Mouse (Mus musculus) adrenal gland, adult 8-10 months (tissue): ENCODE results near the gene Dtx3. TPM values are rescaled to one million over a fixed set of nuclear protein-coding genes. Genes with fewer than 3 reads are reported as not detected.

ENCODE experiments used
- total RNA-seq, 4 experiments: library from RNA; stranded (reverse); gene quantifications; 2 replicates each; pipeline ENCODE4 v1.2.4; 2022

Dtx3 gene
- total RNA-seq, 4 experiments from 2014 or later = 61.1 to 158 (median 116) TPM

Other genes starting within 250 kb of the Dtx3 start
- gene Ctdsp2, start 217.0 kb downstream of the Dtx3 start, total RNA-seq = 100 to 1,000 TPM; 140 to 170 (median 157) TPM
- 1 to 10 TPM; 1.6 to 2.4 (median 2.0) TPM for gene Avil, start 195.0 kb downstream of the Dtx3 start, total RNA-seq
- 10 to 100 TPM; 67.1 to 71.5 (median 68.1) TPM for gene Tsfm, start 164.9 kb downstream of the Dtx3 start, total RNA-seq
- gene Mettl1, start 154.3 kb downstream of the Dtx3 start, total RNA-seq = 10 to 100 TPM; 19.3 to 33.1 (median 26.4) TPM
- under 1 TPM; 0.12 to 0.66 (median 0.37) TPM for gene Eef1akmt3, start 154.2 kb downstream of the Dtx3 start, total RNA-seq
- gene Cyp27b1, start 147.5 kb downstream of the Dtx3 start, total RNA-seq = under 1 TPM; 0.41 to 0.83 (median 0.53) TPM
- gene March9, start 135.5 kb downstream of the Dtx3 start, total RNA-seq = 10 to 100 TPM in 2 of 4 experiments, 1 to 10 TPM in 2; 8.9 to 11.3 (median 10.3) TPM
- gene Cdk4, start 132.2 kb downstream of the Dtx3 start, total RNA-seq = 100 to 1,000 TPM; 197 to 246 (median 230) TPM
- 100 to 1,000 TPM; 120 to 138 (median 128) TPM for gene Tspan31, start 125.5 kb downstream of the Dtx3 start, total RNA-seq
- 1 to 10 TPM; 3.0 to 7.5 (median 5.5) TPM for gene Agap2, start 120.4 kb downstream of the Dtx3 start, total RNA-seq
- 100 to 1,000 TPM; 139 to 153 (median 150) TPM for gene Os9, start 74.6 kb downstream of the Dtx3 start, total RNA-seq
- gene B4galnt1, start 30.5 kb downstream of the Dtx3 start, total RNA-seq = 10 to 100 TPM in 2 of 4 experiments, 1 to 10 TPM in 2; 8.8 to 13.4 (median 11.1) TPM
- gene Slc26a10, start 15.1 kb downstream of the Dtx3 start, total RNA-seq = 1 to 10 TPM in 1 of 4 experiments, under 1 TPM in 3; 0.21 to 2.3 (median 0.48) TPM
- gene Arhgef25, start 5.6 kb downstream of the Dtx3 start, total RNA-seq = 10 to 100 TPM; 24.8 to 52.1 (median 37.9) TPM
- 10 to 100 TPM; 53.2 to 59.6 (median 57.1) TPM for gene Pip4k2c, start 15.9 kb upstream of the Dtx3 start, total RNA-seq
- 10 to 100 TPM in 3 of 4 experiments, 1 to 10 TPM in 1; 6.8 to 18.6 (median 14.5) TPM for gene Kif5a, start 67.6 kb upstream of the Dtx3 start, total RNA-seq
- gene Dctn2, start 70.6 kb upstream of the Dtx3 start, total RNA-seq = 100 to 1,000 TPM; 175 to 202 (median 198) TPM
- 10 to 100 TPM; 43.1 to 84.1 (median 62.3) TPM for gene Mbd6, start 93.3 kb upstream of the Dtx3 start, total RNA-seq
- gene Mars, start 116.1 kb upstream of the Dtx3 start, total RNA-seq = 100 to 1,000 TPM in 1 of 4 experiments, 10 to 100 TPM in 3; 79.7 to 107 (median 92.0) TPM
- gene Arhgap9, start 126.2 kb upstream of the Dtx3 start, total RNA-seq = 1 to 10 TPM; 2.2 to 5.0 (median 3.6) TPM
- 1 to 10 TPM; 4.4 to 6.4 (median 5.2) TPM for gene Gli1, start 146.2 kb upstream of the Dtx3 start, total RNA-seq
- gene Inhbe, start 158.7 kb upstream of the Dtx3 start, total RNA-seq = under 1 TPM in 1 of 4 experiments, not detected in 3; 0.11 TPM
- not detected for gene Inhbc, start 174.7 kb upstream of the Dtx3 start, total RNA-seq
- 100 to 1,000 TPM; 116 to 158 (median 131) TPM for gene R3hdm2, start 184.6 kb upstream of the Dtx3 start, total RNA-seq